Mouse (Mus musculus) adrenal gland, postnatal 0 days (tissue): ENCODE data around the gene Ccdc66. TPM values are rescaled to one million over a fixed set of nuclear protein-coding genes. Genes with fewer than 3 reads are reported as not detected.

Source experiments
- polyA plus RNA-seq: library from polyadenylated mRNA; unstranded; fragments of >200 nt; fragmentation: Nextera tagmentation; extraction: Ambion mirVana; gene quantifications from 2 replicates; pipeline ENCODE4 v1.2.1, GENCODE M21; 2015

Ccdc66 gene
- 3.9 and 6.0 TPM in 2 replicates for polyA plus RNA-seq

GRCm38 (mm10) chr14:27507894-27508643, at the start of gene Ccdc66:
TSS of gene Ccdc66 (minus strand) at chr14:27508460.

Other genes with a start within 250 kb of the Ccdc66 start
- gene Fam208a, start 79.6 kb downstream of the Ccdc66 start, polyA plus RNA-seq = 6.8 and 7.6 TPM in 2 replicates
- 8.4 and 9.8 TPM in 2 replicates for gene Erc2, start 114.0 kb upstream of the Ccdc66 start, polyA plus RNA-seq